Mouse (Mus musculus) erythroblast, embryonic 14.5 days (primary cell): Measurements from ENCODE around the gene Vmn1r155. TPM values are rescaled to one million over a fixed set of nuclear protein-coding genes. Genes with fewer than 3 reads are reported as not detected.
"Not testable (repeated sequence)": the region's sequence is repeated elsewhere in the genome, so short reads cannot be mapped to it uniquely, and the experiment has no call there.

Source experiments
- H3K27me3 ChIP-seq: 2 replicates; pipeline ENCODE4 v1.6.1; 2012; ENCODE audit warnings: inconsistent platforms; ENCODE audit not compliant: control insufficient read depth
- H3K36me3 ChIP-seq: 2 replicates; pipeline ENCODE4 v1.6.1; 2012; ENCODE audit warnings: mild to moderate bottlenecking, inconsistent platforms; ENCODE audit not compliant: control insufficient read depth
- H3K4me1 ChIP-seq: 2 replicates; pipeline ENCODE4 v1.6.1; 2012; ENCODE audit warnings: inconsistent platforms; ENCODE audit not compliant: control insufficient read depth
- H3K4me3 ChIP-seq: replicated peaks from 2 replicates; pipeline ENCODE3; 2012; ENCODE audit warnings: moderate library complexity, mild to moderate bottlenecking, inconsistent platforms
- H3K9me3 ChIP-seq: 2 replicates; pipeline ENCODE4 v1.6.1; 2012; ENCODE audit warnings: low read length, inconsistent platforms, mixed read lengths; ENCODE audit not compliant: control insufficient read depth
- polyA plus RNA-seq: library from polyadenylated mRNA; stranded (reverse); fragments of >175 nt; gene quantifications from 2 replicates; pipeline ENCODE4 v1.2.3, GENCODE M21; 2012

Vmn1r155 gene
- not detected in 2 replicates for polyA plus RNA-seq

DNA sequence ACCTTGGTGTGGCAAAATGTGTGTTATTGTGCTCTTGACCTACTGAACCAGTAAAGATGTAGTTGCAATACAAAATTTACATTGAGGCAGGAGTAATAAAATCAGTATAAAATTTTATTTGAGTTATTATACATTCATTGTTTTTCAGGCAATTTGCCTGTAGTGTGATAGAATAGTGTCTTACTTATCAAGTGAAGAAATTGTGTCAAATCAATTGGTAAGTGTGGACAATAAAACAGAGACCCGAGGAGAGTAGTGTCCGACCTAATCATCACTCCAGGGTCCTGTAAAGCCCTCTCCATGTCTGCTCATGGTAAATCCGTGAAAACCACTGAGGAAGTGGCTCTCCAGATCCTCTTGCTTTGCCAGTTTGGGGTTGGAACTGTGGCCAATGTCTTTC lies at the start of gene Vmn1r155:
TSS of gene Vmn1r155 (plus strand) at position 301 of the 400 bp plus-strand sequence.
- not testable (repeated sequence) for H3K4me1 ChIP-seq, H3K36me3 ChIP-seq, H3K27me3 ChIP-seq, H3K9me3 ChIP-seq, H3K4me3 ChIP-seq

GRCm38 (mm10) chr7:22692217-22692616 lies 34.4 kb downstream of the Vmn1r155 start, which contains the start of gene Gm8693:
TSS of gene Gm8693 (minus strand) at chr7:22692317.
- not testable (repeated sequence) for H3K4me1 ChIP-seq, H3K9me3 ChIP-seq, H3K36me3 ChIP-seq, H3K27me3 ChIP-seq, H3K4me3 ChIP-seq

Other genes starting within 250 kb of the Vmn1r155 start
- not detected in 2 replicates for gene Vmn1r148, start 244.4 kb upstream of the Vmn1r155 start, polyA plus RNA-seq
- gene Vmn1r149, start 219.8 kb upstream of the Vmn1r155 start, polyA plus RNA-seq: not detected in 2 replicates
- gene Gm10665, start 193.9 kb upstream of the Vmn1r155 start, polyA plus RNA-seq: not detected in 2 replicates
- not detected in 2 replicates for gene Vmn1r151, start 158.3 kb upstream of the Vmn1r155 start, polyA plus RNA-seq
- not detected in 2 replicates for gene Vmn1r152, start 135.1 kb upstream of the Vmn1r155 start, polyA plus RNA-seq
- not detected in 2 replicates for gene Gm8677, start 123.1 kb upstream of the Vmn1r155 start, polyA plus RNA-seq
- gene Gm4201, start 92.7 kb upstream of the Vmn1r155 start, polyA plus RNA-seq: not detected in 2 replicates
- gene Gm4565, start 69.9 kb upstream of the Vmn1r155 start, polyA plus RNA-seq: not detected in 2 replicates
- not detected in 2 replicates for gene Gm8693, start 34.3 kb downstream of the Vmn1r155 start, polyA plus RNA-seq
- gene Gm4567, start 61.7 kb downstream of the Vmn1r155 start, polyA plus RNA-seq: not detected in 2 replicates
- not detected in 2 replicates for gene Vmn1r157, start 103.7 kb downstream of the Vmn1r155 start, polyA plus RNA-seq
- gene Vmn1r158, start 132.8 kb downstream of the Vmn1r155 start, polyA plus RNA-seq: not detected in 2 replicates
- gene Vmn1r159, start 185.6 kb downstream of the Vmn1r155 start, polyA plus RNA-seq: not detected in 2 replicates
- not detected in 2 replicates for gene Vmn1r160, start 213.2 kb downstream of the Vmn1r155 start, polyA plus RNA-seq